Mouse (Mus musculus) embryonic facial prominence, embryonic 13.5 days (tissue): ENCODE results near the gene Klf16. TPM values are rescaled to one million over a fixed set of nuclear protein-coding genes. Genes with fewer than 3 reads are reported as not detected.
"Not testable (repeated sequence)": the region's sequence is repeated elsewhere in the genome, so short reads cannot be mapped to it uniquely, and the experiment has no call there.

Experiments
- ATAC-seq: fragments of 200-750 bp; cut with Nextera tagmentation; 2 replicates; pipeline ENCODE4 v1.8.0; 2017; ENCODE audit warnings: low read depth; ENCODE audit not compliant: insufficient number of reproducible peaks, insufficient read depth, low FRiP score, low TSS enrichment
- H3K27ac ChIP-seq: fragments of 300-500 bp; sonication (generic); 2 replicates; pipeline ENCODE4 v1.5.1; 2015; ENCODE audit warnings: moderate library complexity, mild to moderate bottlenecking, inconsistent platforms
- H3K27me3 ChIP-seq: fragments of 300-500 bp; sonication (generic); 2 replicates; pipeline ENCODE4 v1.6.1; 2015; ENCODE audit warnings: mild to moderate bottlenecking, inconsistent platforms
- H3K36me3 ChIP-seq: fragments of 300-500 bp; sonication (generic); 2 replicates; pipeline ENCODE4 v1.6.1; 2015; ENCODE audit warnings: mild to moderate bottlenecking, inconsistent platforms
- H3K4me1 ChIP-seq: fragments of 300-500 bp; sonication (generic); 2 replicates; pipeline ENCODE4 v1.6.1; 2015; ENCODE audit warnings: inconsistent platforms
- H3K4me2 ChIP-seq: fragments of 300-500 bp; sonication (generic); 2 replicates; pipeline ENCODE4 v1.6.1; 2015; ENCODE audit warnings: moderate library complexity, mild to moderate bottlenecking, inconsistent platforms
- H3K4me3 ChIP-seq: fragments of 300-500 bp; sonication (generic); 2 replicates; pipeline ENCODE4 v1.5.1; 2015; ENCODE audit warnings: mild to moderate bottlenecking, inconsistent platforms
- H3K9ac ChIP-seq: fragments of 300-500 bp; sonication (generic); 2 replicates; pipeline ENCODE4 v1.6.1; 2015; ENCODE audit warnings: mild to moderate bottlenecking, inconsistent platforms
- H3K9me3 ChIP-seq: fragments of 300-500 bp; sonication (generic); 2 replicates; pipeline ENCODE4 v1.6.1; 2016; ENCODE audit warnings: inconsistent platforms
- WGBS: fragments of 180-500 bp; shearing (Covaris S2); methylation state at CpG from one replicate; pipeline ENCODE4 v1.1.7; 2015; ENCODE audit warnings: mixed read lengths; 5-methylcytosine and 5-hydroxymethylcytosine counted together
- polyA plus RNA-seq: library from polyadenylated mRNA; unstranded; fragments of >200 nt; fragmentation: Nextera tagmentation; extraction: Ambion mirVana; gene quantifications from 2 replicates; pipeline ENCODE4 v1.2.1, GENCODE M21; 2015

Gene Klf16
- polyA plus RNA-seq, 1 experiment from 2014 or later: 12.0 TPM

DNA sequence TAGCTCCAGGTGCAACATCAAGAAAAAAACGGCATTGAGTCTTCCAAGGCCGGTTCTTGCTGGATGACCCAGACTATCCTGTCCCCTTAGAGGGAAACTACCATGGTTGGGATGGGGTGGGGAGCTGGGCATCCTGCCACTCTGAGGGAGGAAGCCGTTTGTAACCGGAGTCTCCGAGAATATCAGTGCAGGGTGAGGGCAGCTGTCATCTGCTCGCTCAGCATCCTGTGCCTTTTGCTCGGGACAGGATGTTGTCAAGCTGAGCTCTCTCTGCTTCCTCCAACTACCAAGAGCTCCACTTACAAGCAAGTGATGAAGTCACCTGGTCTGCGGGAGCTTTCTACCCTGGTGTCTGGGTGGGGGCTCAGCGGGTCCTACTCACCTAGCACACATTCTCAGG, 41.1 kb upstream of the Klf16 start:
- WGBS: 71% methylated on average over 9 of the region's 9 CpGs
- no peak overlapping the region for H3K9ac ChIP-seq
- H3K4me3 ChIP-seq: no peak overlapping the region
- H3K27me3 ChIP-seq: no peaks in the 10 kb centered on the region
- H3K36me3 ChIP-seq: peaks cover 34% of the 10 kb centered on the region
- no peak overlapping the region for H3K4me2 ChIP-seq
- no peak overlapping the region for H3K27ac ChIP-seq
- H3K4me1 ChIP-seq: peaks cover 7% of the 10 kb centered on the region
- no peaks in the 10 kb centered on the region for H3K9me3 ChIP-seq
- ATAC-seq: no peak

- no peak overlapping the region for H3K9ac ChIP-seq
- no peak for ATAC-seq
- no peak overlapping the region for H3K4me3 ChIP-seq
- 89% methylated on average over 6 of the region's 6 CpGs for WGBS
- no peaks in the 10 kb centered on the region for H3K27me3 ChIP-seq
- no peaks in the 10 kb centered on the region for H3K4me1 ChIP-seq
- no peak overlapping the region for H3K4me2 ChIP-seq
- H3K36me3 ChIP-seq: peaks cover 66% of the 10 kb centered on the region
- H3K9me3 ChIP-seq: no peaks in the 10 kb centered on the region
- H3K27ac ChIP-seq: no peak overlapping the region
Observed at GRCm38 (mm10) chr10:80614351-80614750, 37.2 kb upstream of the Klf16 start.

DNA sequence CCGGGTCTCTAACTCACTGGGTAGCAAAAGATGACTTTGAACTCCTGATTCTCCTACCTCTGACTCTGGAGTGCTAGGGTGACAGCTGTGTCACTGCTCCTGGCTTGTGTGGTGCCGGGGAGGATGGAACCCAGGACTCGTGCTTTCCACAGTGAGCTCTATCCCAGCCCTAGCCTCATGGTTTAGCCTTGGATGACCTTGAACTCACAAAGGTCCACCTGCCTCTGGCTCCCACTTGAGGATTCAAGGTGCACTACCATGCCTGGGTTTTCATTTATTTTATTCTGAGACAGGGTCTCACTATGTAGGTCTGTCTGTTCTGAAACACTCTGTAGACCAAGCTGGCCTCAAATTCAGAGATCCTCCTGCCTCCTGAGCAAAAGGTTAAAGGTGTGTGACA, 36.7 kb upstream of the Klf16 start:
- Histone ChIP-seq H3K27ac (no peak overlapping the region), H3K4me1 (no peaks in the 10 kb centered on the region), H3K9me3 (no peaks in the 10 kb centered on the region), H3K36me3 (peaks cover 71% of the 10 kb centered on the region), H3K27me3 (no peaks in the 10 kb centered on the region), H3K4me2 (no peak overlapping the region), H3K9ac (no peak overlapping the region), H3K4me3 (no peak overlapping the region)
- WGBS: 87% methylated on average over 3 of the region's 3 CpGs
- ATAC-seq: no peak

DNA sequence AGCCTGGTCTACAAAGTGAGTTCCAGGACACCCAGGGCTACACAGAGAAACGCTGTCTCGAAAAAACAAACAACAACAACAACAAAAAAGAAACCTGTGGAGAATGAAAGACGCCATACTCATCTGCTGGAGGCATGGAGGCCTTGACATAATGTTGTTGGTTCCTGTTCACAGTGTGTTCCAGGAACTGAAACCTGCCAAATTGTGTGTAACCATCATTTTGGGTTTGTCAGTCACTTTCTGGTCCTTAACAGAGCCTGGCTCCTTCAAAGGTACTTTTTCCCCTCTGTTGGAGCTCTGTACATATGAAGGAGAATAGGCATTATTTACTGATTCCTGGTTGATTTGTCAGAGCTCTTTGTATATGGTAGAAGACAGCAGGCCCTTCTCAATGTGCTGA, 34.8 kb upstream of the Klf16 start:
- H3K4me3 ChIP-seq: no peak overlapping the region
- peaks cover 90% of the 10 kb centered on the region for H3K36me3 ChIP-seq
- H3K9me3 ChIP-seq: no peaks in the 10 kb centered on the region
- ATAC-seq: no peak
- H3K27me3 ChIP-seq: no peaks in the 10 kb centered on the region
- no peak overlapping the region for H3K27ac ChIP-seq
- no peak overlapping the region for H3K9ac ChIP-seq
- 89% methylated on average over 3 of the region's 3 CpGs for WGBS
- H3K4me2 ChIP-seq: no peak overlapping the region
- H3K4me1 ChIP-seq: no peaks in the 10 kb centered on the region

DNA sequence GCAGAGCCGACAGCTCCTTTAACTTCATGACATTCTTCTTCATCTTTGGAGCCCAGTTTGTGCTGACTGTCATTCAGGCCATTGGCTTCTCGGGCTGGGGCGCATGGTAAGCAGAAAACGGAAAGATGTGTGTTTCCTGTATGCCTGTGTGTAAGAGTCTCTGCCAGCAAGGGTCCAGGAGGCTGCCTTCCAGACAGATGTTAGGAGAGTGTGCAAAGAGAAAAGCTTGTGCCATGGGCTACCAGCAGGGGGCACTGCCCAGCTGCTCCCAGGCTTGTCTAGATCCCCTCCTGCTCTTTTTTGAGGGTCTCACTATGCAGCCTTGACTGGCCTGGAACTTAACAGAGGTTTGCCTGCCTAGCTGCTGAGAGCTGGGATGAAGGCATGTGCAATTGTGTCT, 33.9 kb upstream of the Klf16 start:
- no peak overlapping the region for H3K27ac ChIP-seq
- H3K4me3 ChIP-seq: no peak overlapping the region
- no peak overlapping the region for H3K4me2 ChIP-seq
- H3K36me3 ChIP-seq: peaks cover 93% of the 10 kb centered on the region
- ATAC-seq: no peak
- H3K9me3 ChIP-seq: no peaks in the 10 kb centered on the region
- WGBS: 61% methylated on average over 4 of the region's 4 CpGs
- H3K27me3 ChIP-seq: no peaks in the 10 kb centered on the region
- no peak overlapping the region for H3K9ac ChIP-seq
- H3K4me1 ChIP-seq: no peaks in the 10 kb centered on the region

GRCm38 (mm10) chr10:80610116-80610785, 33.1 kb upstream of the Klf16 start:
- Histone ChIP-seq H3K4me2 (no peak overlapping the region), H3K9ac (peak overlapping the region; percentile 44; the same call in 1 of the 2 replicates), H3K27ac (no peak overlapping the region), H3K4me3 (no peak overlapping the region), H3K4me1 (no peaks in the 10 kb centered on the region), H3K9me3 (no peaks in the 10 kb centered on the region), H3K27me3 (no peaks in the 10 kb centered on the region), H3K36me3 (peaks cover 87% of the 10 kb centered on the region)
- ATAC-seq: no peak
- 88% methylated on average over 9 of the region's 9 CpGs for WGBS

GRCm38 (mm10) chr10:80609269-80609924, 32.3 kb upstream of the Klf16 start:
- no peak overlapping the region for H3K27ac ChIP-seq

GRCm38 (mm10) chr10:80608435-80608834, 31.3 kb upstream of the Klf16 start:
- Histone ChIP-seq H3K27ac (no peak overlapping the region), H3K9me3 (no peaks in the 10 kb centered on the region), H3K9ac (peak overlapping the region; percentile 17; the same call in 1 of the 2 replicates), H3K4me3 (no peak overlapping the region), H3K4me1 (peaks cover 15% of the 10 kb centered on the region), H3K27me3 (no peaks in the 10 kb centered on the region), H3K36me3 (peaks cover 69% of the 10 kb centered on the region), H3K4me2 (no peak overlapping the region)
- 81% methylated on average over 3 of the region's 3 CpGs for WGBS
- ATAC-seq: no peak

More at GRCm38 (mm10) chr10:80609269-80609924, 32.3 kb upstream of the Klf16 start:
- no peaks in the 10 kb centered on the region for H3K9me3 ChIP-seq
- no peak overlapping the region for H3K4me2 ChIP-seq
- peaks cover 6% of the 10 kb centered on the region for H3K4me1 ChIP-seq
- no peak for ATAC-seq
- H3K9ac ChIP-seq: peak overlapping the region; percentile 21; the same call in 1 of the 2 replicates
- no peak overlapping the region for H3K4me3 ChIP-seq
- no peaks in the 10 kb centered on the region for H3K27me3 ChIP-seq
- H3K36me3 ChIP-seq: peaks cover 78% of the 10 kb centered on the region
- 90% methylated on average over 10 of the region's 10 CpGs for WGBS

DNA sequence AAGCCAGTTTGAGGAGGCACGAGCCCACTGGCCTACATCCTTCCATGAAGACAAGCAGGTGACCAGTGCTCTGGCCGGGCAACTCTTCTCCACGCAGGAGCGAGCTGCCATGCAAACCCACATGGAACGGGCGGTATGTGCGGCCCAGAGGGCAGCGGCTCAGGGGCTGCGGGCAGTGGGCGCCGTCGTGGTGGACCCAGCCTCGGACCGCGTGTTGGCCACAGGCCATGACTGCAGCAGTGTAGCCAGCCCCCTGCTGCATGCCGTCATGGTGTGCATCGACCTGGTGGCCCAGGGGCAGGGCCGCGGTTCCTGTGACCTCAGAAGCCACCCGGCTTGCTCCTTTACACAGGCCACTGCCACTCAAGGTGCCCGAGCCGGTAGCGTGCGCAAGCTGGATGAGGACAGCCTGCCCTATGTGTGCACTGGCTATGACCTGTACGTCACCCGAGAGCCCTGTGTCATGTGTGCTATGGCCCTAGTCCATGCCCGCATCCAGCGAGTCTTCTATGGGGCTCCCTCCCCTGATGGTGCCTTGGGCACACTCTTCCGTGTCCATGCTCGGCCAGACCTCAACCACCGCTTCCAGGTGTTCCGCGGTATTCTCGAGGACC, 29.7 kb upstream of the Klf16 start:
- Histone ChIP-seq H3K27ac (no peak overlapping the region), H3K9me3 (no peaks in the 10 kb centered on the region), H3K36me3 (peaks cover 54% of the 10 kb centered on the region), H3K9ac (no peak overlapping the region), H3K4me3 (no peak overlapping the region), H3K4me2 (no peak overlapping the region), H3K27me3 (no peaks in the 10 kb centered on the region), H3K4me1 (peaks cover 23% of the 10 kb centered on the region)
- WGBS: 92% methylated on average over 34 of the region's 34 CpGs
- no peak for ATAC-seq

DNA sequence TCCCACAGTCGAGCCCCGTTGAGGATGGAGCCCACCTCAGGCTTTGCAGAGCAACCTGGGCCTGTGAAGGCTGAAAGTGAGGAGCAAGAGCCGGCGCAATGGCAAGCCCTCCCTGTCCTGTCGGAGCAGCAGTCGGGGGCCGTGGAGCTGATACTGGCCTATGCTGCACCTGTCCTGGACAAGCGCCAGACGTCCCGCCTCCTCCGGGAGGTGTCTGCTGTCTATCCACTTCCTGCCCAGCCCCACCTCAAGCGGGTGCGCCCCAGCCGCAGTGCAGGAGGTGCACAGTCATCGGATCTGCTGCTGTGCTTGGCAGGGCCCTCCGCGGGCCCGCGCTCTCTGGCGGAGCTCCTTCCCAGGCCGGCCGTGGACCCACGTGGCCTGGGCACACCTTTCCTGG, 29.2 kb upstream of the Klf16 start:
- no peak overlapping the region for H3K4me2 ChIP-seq
- no peaks in the 10 kb centered on the region for H3K27me3 ChIP-seq
- H3K9ac ChIP-seq: no peak overlapping the region
- H3K4me1 ChIP-seq: peaks cover 23% of the 10 kb centered on the region
- no peak overlapping the region for H3K27ac ChIP-seq
- peaks cover 51% of the 10 kb centered on the region for H3K36me3 ChIP-seq
- WGBS: 84% methylated on average over 23 of the region's 23 CpGs
- no peak for ATAC-seq
- no peaks in the 10 kb centered on the region for H3K9me3 ChIP-seq
- H3K4me3 ChIP-seq: no peak overlapping the region

GRCm38 (mm10) chr10:80605721-80606120, 28.6 kb upstream of the Klf16 start, which contains the start of gene Gm49322:
TSS of gene Gm49322 (plus strand) at chr10:80606021.
- H3K4me2 ChIP-seq, H3K4me3 ChIP-seq, H3K27me3 ChIP-seq, H3K9me3 ChIP-seq, ATAC-seq, H3K27ac ChIP-seq: not testable (repeated sequence)
- WGBS: 82% methylated on average over 4 of the region's 4 CpGs
- peaks cover 23% of the 10 kb centered on the region for H3K4me1 ChIP-seq
- H3K36me3 ChIP-seq: peaks cover 48% of the 10 kb centered on the region
- H3K9ac ChIP-seq: peak within 1 kb of the TSS; percentile 21; the same call in 1 of the 2 replicates

DNA sequence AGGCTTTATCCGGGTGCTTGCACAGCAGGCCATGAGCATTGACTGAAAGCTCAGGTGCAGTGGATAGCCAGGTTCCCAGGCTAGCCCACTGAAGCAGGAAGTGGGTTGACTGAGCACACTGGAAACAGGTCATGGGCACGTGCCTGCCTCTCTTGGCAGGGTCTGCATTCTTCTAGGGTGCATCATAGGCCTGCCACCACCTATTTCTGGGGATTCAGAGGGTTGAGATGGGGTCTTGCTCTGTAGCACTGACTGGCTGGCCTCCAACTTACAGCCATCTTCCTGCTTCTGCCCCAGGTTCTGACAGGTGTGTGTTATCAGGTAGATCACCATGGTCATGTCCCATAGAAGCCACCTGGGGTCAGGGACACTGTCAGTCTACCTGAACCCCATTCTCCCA, 27.9 kb upstream of the Klf16 start:
- H3K4me3 ChIP-seq: no peak overlapping the region
- H3K9ac ChIP-seq: peak overlapping the region; percentile 21; the same call in 1 of the 2 replicates
- no peak for ATAC-seq
- H3K4me1 ChIP-seq: peaks cover 23% of the 10 kb centered on the region
- no peak overlapping the region for H3K27ac ChIP-seq
- no peaks in the 10 kb centered on the region for H3K9me3 ChIP-seq
- 83% methylated on average over 2 of the region's 2 CpGs for WGBS
- H3K27me3 ChIP-seq: no peaks in the 10 kb centered on the region
- H3K36me3 ChIP-seq: peaks cover 41% of the 10 kb centered on the region
- H3K4me2 ChIP-seq: no peak overlapping the region
